Mouse (Mus musculus) limb, embryonic 14.5 days (tissue): ENCODE results near the gene Rpl7l1. TPM values are rescaled to one million over a fixed set of nuclear protein-coding genes. Genes with fewer than 3 reads are reported as not detected.

Experiments used
- ATAC-seq: fragments of 200-750 bp; cut with Nextera tagmentation; 2 replicates; pipeline ENCODE4 v1.8.0; 2017; ENCODE audit warnings: low read depth, moderate number of reproducible peaks, moderate TSS enrichment; ENCODE audit not compliant: low FRiP score
- DNase-seq: peaks from one replicate; pipeline ENCODE4 v3.0.0-alpha.2; 2015; ENCODE audit warnings: low spot score
- H3K27ac ChIP-seq: fragments of 300-500 bp; sonication (generic); replicated peaks from 2 replicates; pipeline ENCODE4 v1.5.1; 2014; ENCODE audit warnings: low read depth, mild to moderate bottlenecking, low read length, moderate library complexity, mixed read lengths
- H3K27me3 ChIP-seq: fragments of 300-500 bp; sonication (generic); 2 replicates; pipeline ENCODE4 v1.6.1; 2014; ENCODE audit warnings: low read length, mixed read lengths; ENCODE audit not compliant: control insufficient read depth, insufficient read depth
- H3K36me3 ChIP-seq: fragments of 300-500 bp; sonication (generic); 2 replicates; pipeline ENCODE4 v1.6.1; 2014; ENCODE audit warnings: mild to moderate bottlenecking, low read length, moderate library complexity, mixed read lengths; ENCODE audit not compliant: control insufficient read depth, insufficient read depth
- H3K4me1 ChIP-seq: fragments of 300-500 bp; sonication (generic); 2 replicates; pipeline ENCODE4 v1.6.1; 2014; ENCODE audit warnings: antibody characterized with exemption, low read length, mixed read lengths; ENCODE audit not compliant: control insufficient read depth, insufficient read depth
- H3K4me2 ChIP-seq: fragments of 300-500 bp; sonication (generic); replicated peaks from 2 replicates; pipeline ENCODE4 v1.6.1; 2014; ENCODE audit warnings: low read depth, mild to moderate bottlenecking, low read length, moderate library complexity; ENCODE audit not compliant: severe bottlenecking
- H3K4me3 ChIP-seq: fragments of 300-500 bp; sonication (generic); replicated peaks from 2 replicates; pipeline ENCODE4 v1.5.1; 2014; ENCODE audit warnings: low read length
- H3K9ac ChIP-seq: fragments of 300-500 bp; sonication (generic); 2 replicates; pipeline ENCODE4 v1.6.1; 2014; ENCODE audit warnings: mild to moderate bottlenecking, low read depth, low read length, moderate library complexity; ENCODE audit not compliant: severe bottlenecking
- H3K9me3 ChIP-seq: fragments of 300-500 bp; sonication (generic); 2 replicates; pipeline ENCODE4 v1.6.1; 2016; ENCODE audit warnings: low read length; ENCODE audit not compliant: control insufficient read depth
- POLR2A ChIP-seq: fragments of 200-500 bp; IDR thresholded peaks from 2 replicates; pipeline ENCODE4 v1.8.0; 2012; ENCODE audit warnings: inconsistent platforms, mild to moderate bottlenecking, moderate library complexity, borderline replicate concordance; ENCODE audit not compliant: insufficient read depth, insufficient read length; ENCODE audit errors: extremely low read depth
- WGBS: fragments of 180-500 bp; shearing (Covaris S2); extraction: QIAGEN DNeasy Blood & Tissue Kit; methylation state at CpG from one replicate; pipeline ENCODE4 v1.1.7; 2014; 5-methylcytosine and 5-hydroxymethylcytosine counted together
- polyA plus RNA-seq, 2 experiments: library from polyadenylated mRNA; depleted of rRNA in 1 of 2; stranded (reverse) in 1 of 2; unstranded in 1 of 2; fragments of >200 nt; fragmentation: Nextera tagmentation in 1 of 2; extraction: Ambion mirVana in 1 of 2; gene quantifications; 2 replicates each; pipeline versions ENCODE4 v1.2.1 to v1.2.3; 2012 to 2014

The Rpl7l1 gene
- polyA plus RNA-seq, 2 experiments = 101 to 126 TPM

GRCm38 (mm10) chr17:46817734-46818158 is 35.3 kb upstream of the Rpl7l1 start:
- Histone ChIP-seq H3K27me3 (no peaks in the 10 kb centered on the region), H3K9me3 (no peaks in the 10 kb centered on the region), H3K4me3 (no peak overlapping the region), H3K9ac (no peak overlapping the region), H3K27ac (no peak overlapping the region), H3K36me3 (peaks cover 57% of the 10 kb centered on the region), H3K4me1 (no peaks in the 10 kb centered on the region), H3K4me2 (no peak overlapping the region)
- WGBS = 80% methylated on average over 12 of the region's 12 CpGs
- no peak for TF ChIP-seq POLR2A
- ATAC-seq = no peak
- no peak for DNase-seq

DNA sequence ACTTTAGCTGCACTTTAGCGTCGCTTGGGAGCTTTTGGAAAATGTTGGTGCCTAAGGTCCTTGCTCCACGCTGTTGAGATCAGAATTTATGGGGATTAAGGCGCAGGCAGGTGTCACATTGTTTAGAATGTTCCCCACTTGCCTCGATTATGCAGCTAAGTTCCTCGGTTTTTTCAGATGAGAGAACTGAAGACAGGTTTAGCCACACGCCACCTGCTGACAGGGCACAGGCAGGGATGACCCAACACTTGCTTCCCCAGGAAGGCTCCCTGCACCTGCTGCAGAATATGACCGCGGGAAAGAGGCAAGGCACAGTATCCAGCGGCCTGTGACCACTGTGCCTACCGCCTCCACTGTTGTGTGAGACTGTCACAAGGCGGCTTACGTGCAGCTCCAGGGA is 33.8 kb upstream of the Rpl7l1 start:
- no peak overlapping the region for H3K27ac ChIP-seq
- no peak for ATAC-seq
- H3K4me3 ChIP-seq = no peak overlapping the region
- no peaks in the 10 kb centered on the region for H3K9me3 ChIP-seq
- H3K4me2 ChIP-seq = no peak overlapping the region
- 73% methylated on average over 13 of the region's 13 CpGs for WGBS
- H3K9ac ChIP-seq = no peak overlapping the region
- H3K4me1 ChIP-seq = no peaks in the 10 kb centered on the region
- no peaks in the 10 kb centered on the region for H3K27me3 ChIP-seq
- TF ChIP-seq POLR2A = no peak
- no peak for DNase-seq
- H3K36me3 ChIP-seq = peaks cover 59% of the 10 kb centered on the region

DNA sequence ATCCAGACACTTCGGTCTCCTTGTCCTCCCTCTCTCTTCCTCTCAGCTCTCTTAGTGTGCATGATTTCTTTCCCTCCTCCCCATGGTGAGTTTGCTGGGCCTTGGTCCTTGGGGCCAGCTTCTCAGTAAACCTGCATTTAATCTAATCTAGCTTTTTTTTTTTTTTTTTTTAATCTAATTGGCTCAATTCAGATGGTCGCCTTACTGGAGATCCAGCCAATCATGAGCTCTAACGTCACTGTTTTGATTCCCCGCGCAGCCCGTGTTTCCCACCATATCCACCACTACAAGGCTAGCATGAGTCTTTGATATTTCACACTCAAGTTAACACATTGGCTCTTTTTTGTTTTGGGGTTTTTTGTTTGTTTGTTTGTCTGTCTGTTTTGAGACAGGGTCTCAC is 32.0 kb upstream of the Rpl7l1 start:
- no peak for TF ChIP-seq POLR2A
- no peak overlapping the region for H3K4me3 ChIP-seq
- H3K4me2 ChIP-seq = no peak overlapping the region
- DNase-seq (no peak), ATAC-seq (no peak)
- H3K36me3 ChIP-seq = peaks cover 56% of the 10 kb centered on the region
- no peak overlapping the region for H3K27ac ChIP-seq
- H3K27me3 ChIP-seq = no peaks in the 10 kb centered on the region
- no peaks in the 10 kb centered on the region for H3K4me1 ChIP-seq
- H3K9me3 ChIP-seq = no peaks in the 10 kb centered on the region
- WGBS = 92% methylated on average over 6 of the region's 6 CpGs
- H3K9ac ChIP-seq = no peak overlapping the region

GRCm38 (mm10) chr17:46813637-46814036 is 31.2 kb upstream of the Rpl7l1 start:
- no peak overlapping the region for H3K27ac ChIP-seq
- no peak overlapping the region for H3K9ac ChIP-seq
- no peak for DNase-seq
- H3K36me3 ChIP-seq = peaks cover 54% of the 10 kb centered on the region
- no peak for TF ChIP-seq POLR2A
- no peak for ATAC-seq
- no peaks in the 10 kb centered on the region for H3K9me3 ChIP-seq
- 86% methylated on average over 8 of the region's 8 CpGs for WGBS
- H3K27me3 ChIP-seq = no peaks in the 10 kb centered on the region
- no peak overlapping the region for H3K4me3 ChIP-seq
- H3K4me2 ChIP-seq = no peak overlapping the region
- H3K4me1 ChIP-seq = no peaks in the 10 kb centered on the region

DNA sequence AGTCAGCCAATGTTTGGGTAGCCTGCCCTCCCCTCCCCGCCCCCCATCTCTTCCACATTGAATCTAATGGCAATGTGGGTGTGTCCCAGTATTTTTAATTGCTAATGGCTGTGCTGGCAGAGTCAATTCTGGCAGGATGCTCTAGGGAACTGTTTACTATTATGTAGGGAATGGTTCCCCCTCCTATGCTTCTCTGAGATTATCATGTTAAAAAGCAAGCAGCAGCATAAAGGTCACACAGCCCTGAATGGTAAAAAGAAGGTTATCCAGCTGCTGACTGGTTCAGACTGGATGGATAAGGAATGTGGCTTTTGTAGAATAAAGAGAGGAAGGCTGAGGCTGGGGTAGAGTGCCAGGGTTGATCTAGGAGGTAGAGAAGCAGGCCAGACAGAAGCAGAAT is 30.0 kb upstream of the Rpl7l1 start:
- H3K4me2 ChIP-seq = no peak overlapping the region
- peaks cover 59% of the 10 kb centered on the region for H3K36me3 ChIP-seq
- no peak overlapping the region for H3K4me3 ChIP-seq
- DNase-seq (no peak), ATAC-seq (no peak)
- H3K4me1 ChIP-seq = no peaks in the 10 kb centered on the region
- no peaks in the 10 kb centered on the region for H3K9me3 ChIP-seq
- no peak overlapping the region for H3K27ac ChIP-seq
- no peaks in the 10 kb centered on the region for H3K27me3 ChIP-seq
- TF ChIP-seq POLR2A = no peak
- 93% methylated on average over 1 of the region's 1 CpGs for WGBS
- H3K9ac ChIP-seq = no peak overlapping the region

GRCm38 (mm10) chr17:46810672-46811071 is 28.2 kb upstream of the Rpl7l1 start:
- no peak for DNase-seq
- no peaks in the 10 kb centered on the region for H3K4me1 ChIP-seq
- no peak overlapping the region for H3K4me2 ChIP-seq
- no peak overlapping the region for H3K9ac ChIP-seq
- H3K9me3 ChIP-seq = no peaks in the 10 kb centered on the region
- H3K36me3 ChIP-seq = peaks cover 68% of the 10 kb centered on the region
- TF ChIP-seq POLR2A = no peak
- no peaks in the 10 kb centered on the region for H3K27me3 ChIP-seq
- H3K27ac ChIP-seq = no peak overlapping the region
- no peak overlapping the region for H3K4me3 ChIP-seq
- no peak for ATAC-seq
- 93% methylated on average over 3 of the region's 3 CpGs for WGBS
